Mouse (Mus musculus): ENCODE measurements at regions not wholly inside any gene's neighbourhood (a gene's known extent, or its start where the extent isn't known, plus 50 kb on each side); places are given as distances from the start of the nearest gene placed in this dataset.

GRCm38 (mm10) chr11:110702119-110702518 lies 265.7 kb upstream of the Kcnj16 start:
- no peak for ATAC-seq
- WGBS, result 92% methylated on average over 5 of the region's 5 CpGs
- Histone ChIP-seq H3K4me2 (ENCODE audit: low read length) (no peak overlapping the region), H3K9me3 (ENCODE audit: control insufficient read depth, low read length) (no peaks in the 10 kb centered on the region), H3K27ac (ENCODE audit: low read length) (no peak overlapping the region), H3K4me3 (replicated peaks; ENCODE audit: low read length) (no peak overlapping the region), H3K4me1 (replicated peaks; ENCODE audit: control insufficient read depth, insufficient read depth, low read length) (no peaks in the 10 kb centered on the region), H3K36me3 (ENCODE audit: control insufficient read depth, insufficient read depth) (no peaks in the 10 kb centered on the region), H3K27me3 (replicated peaks; ENCODE audit: control insufficient read depth, insufficient read depth, low read length) (no peaks in the 10 kb centered on the region), H3K9ac (replicated peaks; ENCODE audit: low read depth, low read length) (no peak overlapping the region)

- H3K36me3 ChIP-seq (ENCODE audit: control insufficient read depth, insufficient read depth), result no peaks in the 10 kb centered on the region
- no peak overlapping the region for H3K4me3 ChIP-seq (replicated peaks; ENCODE audit: low read length)
- no peak for ATAC-seq
- no peaks in the 10 kb centered on the region for H3K9me3 ChIP-seq (ENCODE audit: control insufficient read depth, low read length)
- H3K4me2 ChIP-seq (ENCODE audit: low read length), result no peak overlapping the region
- no peak overlapping the region for H3K9ac ChIP-seq (replicated peaks; ENCODE audit: low read depth, low read length)
- 50% methylated on average over 2 of the region's 2 CpGs for WGBS
- H3K27ac ChIP-seq (ENCODE audit: low read length), result no peak overlapping the region
- H3K4me1 ChIP-seq (replicated peaks; ENCODE audit: control insufficient read depth, insufficient read depth, low read length), result no peaks in the 10 kb centered on the region; the same call in 1 of the 2 replicates
- no peaks in the 10 kb centered on the region for H3K27me3 ChIP-seq (replicated peaks; ENCODE audit: control insufficient read depth, insufficient read depth, low read length)
These were observed 264.3 kb upstream of the Kcnj16 start for GRCm38 (mm10) chr11:110703511-110703910.

GRCm38 (mm10) chr11:110707328-110707727 lies 260.5 kb upstream of the Kcnj16 start:
- Histone ChIP-seq H3K4me1 (replicated peaks; ENCODE audit: control insufficient read depth, insufficient read depth, low read length) (no peaks in the 10 kb centered on the region; the same call in 1 of the 2 replicates), H3K27me3 (replicated peaks; ENCODE audit: control insufficient read depth, insufficient read depth, low read length) (no peaks in the 10 kb centered on the region), H3K36me3 (ENCODE audit: control insufficient read depth, insufficient read depth) (no peaks in the 10 kb centered on the region), H3K27ac (ENCODE audit: low read length) (peak overlapping the region; percentile 61), H3K9ac (replicated peaks; ENCODE audit: low read depth, low read length) (no peak overlapping the region), H3K4me2 (ENCODE audit: low read length) (no peak overlapping the region), H3K4me3 (replicated peaks; ENCODE audit: low read length) (no peak overlapping the region), H3K9me3 (ENCODE audit: control insufficient read depth, low read length) (no peaks in the 10 kb centered on the region)
- peak; percentile 87 for ATAC-seq
- 39% methylated on average over 4 of the region's 4 CpGs for WGBS

GRCm38 (mm10) chr11:110715300-110715699 lies 252.5 kb upstream of the Kcnj16 start:
- no peak overlapping the region for H3K27ac ChIP-seq (ENCODE audit: low read length)
- no peaks in the 10 kb centered on the region for H3K9me3 ChIP-seq (ENCODE audit: control insufficient read depth, low read length)
- H3K4me3 ChIP-seq (replicated peaks; ENCODE audit: low read length), result no peak overlapping the region
- WGBS, result 89% methylated on average over 2 of the region's 2 CpGs
- no peaks in the 10 kb centered on the region for H3K27me3 ChIP-seq (replicated peaks; ENCODE audit: control insufficient read depth, insufficient read depth, low read length)
- H3K4me1 ChIP-seq (replicated peaks; ENCODE audit: control insufficient read depth, insufficient read depth, low read length), result no peaks in the 10 kb centered on the region
- no peaks in the 10 kb centered on the region for H3K36me3 ChIP-seq (ENCODE audit: control insufficient read depth, insufficient read depth)
- no peak for ATAC-seq
- no peak overlapping the region for H3K4me2 ChIP-seq (ENCODE audit: low read length)
- no peak overlapping the region for H3K9ac ChIP-seq (replicated peaks; ENCODE audit: low read depth, low read length)

GRCm38 (mm10) chr11:110716369-110716768 lies 251.5 kb upstream of the Kcnj16 start:
- no peaks in the 10 kb centered on the region for H3K27me3 ChIP-seq (replicated peaks; ENCODE audit: control insufficient read depth, insufficient read depth, low read length)
- no peak overlapping the region for H3K4me2 ChIP-seq (ENCODE audit: low read length)
- WGBS, result 79% methylated on average over 1 of the region's 1 CpGs
- no peaks in the 10 kb centered on the region for H3K9me3 ChIP-seq (ENCODE audit: control insufficient read depth, low read length)
- H3K9ac ChIP-seq (replicated peaks; ENCODE audit: low read depth, low read length), result no peak overlapping the region
- no peak overlapping the region for H3K27ac ChIP-seq (ENCODE audit: low read length)
- no peak for ATAC-seq
- no peak overlapping the region for H3K4me3 ChIP-seq (replicated peaks; ENCODE audit: low read length)
- no peaks in the 10 kb centered on the region for H3K36me3 ChIP-seq (ENCODE audit: control insufficient read depth, insufficient read depth)
- no peaks in the 10 kb centered on the region for H3K4me1 ChIP-seq (replicated peaks; ENCODE audit: control insufficient read depth, insufficient read depth, low read length)

- no peaks in the 10 kb centered on the region for H3K9me3 ChIP-seq (ENCODE audit: control insufficient read depth, low read length)
- H3K4me1 ChIP-seq (replicated peaks; ENCODE audit: control insufficient read depth, insufficient read depth, low read length), result no peaks in the 10 kb centered on the region
- H3K36me3 ChIP-seq (ENCODE audit: control insufficient read depth, insufficient read depth), result no peaks in the 10 kb centered on the region
- H3K27ac ChIP-seq (ENCODE audit: low read length), result no peak overlapping the region
- no peak overlapping the region for H3K9ac ChIP-seq (replicated peaks; ENCODE audit: low read depth, low read length)
- ATAC-seq, result no peak
- 44% methylated on average over 5 of the region's 5 CpGs for whole genome bisulfite sequencing
- H3K27me3 ChIP-seq (replicated peaks; ENCODE audit: control insufficient read depth, insufficient read depth, low read length), result no peaks in the 10 kb centered on the region
- no peak overlapping the region for H3K4me3 ChIP-seq (replicated peaks; ENCODE audit: low read length)
- no peak overlapping the region for H3K4me2 ChIP-seq (ENCODE audit: low read length)
These were observed 245.1 kb upstream of the Kcnj16 start for GRCm38 (mm10) chr11:110722701-110723100.

- ATAC-seq, result no peak
- Histone ChIP-seq H3K9ac (replicated peaks; ENCODE audit: low read depth, low read length) (no peak overlapping the region), H3K27me3 (replicated peaks; ENCODE audit: control insufficient read depth, insufficient read depth, low read length) (no peaks in the 10 kb centered on the region), H3K4me2 (ENCODE audit: low read length) (no peak overlapping the region), H3K9me3 (ENCODE audit: control insufficient read depth, low read length) (no peaks in the 10 kb centered on the region), H3K36me3 (ENCODE audit: control insufficient read depth, insufficient read depth) (no peaks in the 10 kb centered on the region), H3K27ac (ENCODE audit: low read length) (no peak overlapping the region), H3K4me1 (replicated peaks; ENCODE audit: control insufficient read depth, insufficient read depth, low read length) (no peaks in the 10 kb centered on the region), H3K4me3 (replicated peaks; ENCODE audit: low read length) (no peak overlapping the region)
- WGBS, result 90% methylated on average over 6 of the region's 6 CpGs
These were observed 243.9 kb upstream of the Kcnj16 start for GRCm38 (mm10) chr11:110723971-110724370.

- Histone ChIP-seq H3K27me3 (replicated peaks; ENCODE audit: control insufficient read depth, insufficient read depth, low read length) (no peaks in the 10 kb centered on the region; the same call in 1 of the 2 replicates), H3K9me3 (ENCODE audit: control insufficient read depth, low read length) (no peaks in the 10 kb centered on the region), H3K4me1 (replicated peaks; ENCODE audit: control insufficient read depth, insufficient read depth, low read length) (no peaks in the 10 kb centered on the region), H3K9ac (replicated peaks; ENCODE audit: low read depth, low read length) (no peak overlapping the region), H3K4me2 (ENCODE audit: low read length) (no peak overlapping the region), H3K4me3 (replicated peaks; ENCODE audit: low read length) (no peak overlapping the region), H3K27ac (ENCODE audit: low read length) (no peak overlapping the region), H3K36me3 (ENCODE audit: control insufficient read depth, insufficient read depth) (no peaks in the 10 kb centered on the region)
- 77% methylated on average over 3 of the region's 3 CpGs for WGBS
- no peak for ATAC-seq
These were observed 240.4 kb upstream of the Kcnj16 start for GRCm38 (mm10) chr11:110727357-110727961.

- H3K4me2 ChIP-seq (ENCODE audit: low read length), result no peak overlapping the region
- H3K4me3 ChIP-seq (replicated peaks; ENCODE audit: low read length), result no peak overlapping the region
- no peak for ATAC-seq
- H3K27me3 ChIP-seq (replicated peaks; ENCODE audit: control insufficient read depth, insufficient read depth, low read length), result no peaks in the 10 kb centered on the region; the same call in 1 of the 2 replicates
- H3K9me3 ChIP-seq (ENCODE audit: control insufficient read depth, low read length), result no peaks in the 10 kb centered on the region
- no peak overlapping the region for H3K27ac ChIP-seq (ENCODE audit: low read length)
- no peak overlapping the region for H3K9ac ChIP-seq (replicated peaks; ENCODE audit: low read depth, low read length)
- no peaks in the 10 kb centered on the region for H3K36me3 ChIP-seq (ENCODE audit: control insufficient read depth, insufficient read depth)
- H3K4me1 ChIP-seq (replicated peaks; ENCODE audit: control insufficient read depth, insufficient read depth, low read length), result no peaks in the 10 kb centered on the region
- WGBS, result 80% methylated on average over 3 of the region's 3 CpGs
These were observed 236.3 kb upstream of the Kcnj16 start for GRCm38 (mm10) chr11:110731510-110731909.

- Histone ChIP-seq H3K4me1 (replicated peaks; ENCODE audit: control insufficient read depth, insufficient read depth, low read length) (no peaks in the 10 kb centered on the region), H3K27ac (ENCODE audit: low read length) (no peak overlapping the region), H3K9ac (replicated peaks; ENCODE audit: low read depth, low read length) (no peak overlapping the region), H3K4me3 (replicated peaks; ENCODE audit: low read length) (no peak overlapping the region), H3K4me2 (ENCODE audit: low read length) (no peak overlapping the region), H3K9me3 (ENCODE audit: control insufficient read depth, low read length) (no peaks in the 10 kb centered on the region), H3K36me3 (ENCODE audit: control insufficient read depth, insufficient read depth) (no peaks in the 10 kb centered on the region), H3K27me3 (replicated peaks; ENCODE audit: control insufficient read depth, insufficient read depth, low read length) (no peaks in the 10 kb centered on the region)
- no peak for ATAC-seq
These were observed 193.7 kb upstream of the Kcnj16 start for GRCm38 (mm10) chr11:110774128-110774527.

Measured in forebrain, embryonic 16.5 days (tissue).